Mouse (Mus musculus) embryonic fibroblast, embryonic 13.5 days (primary cell): Measurements from ENCODE around the gene Zfhx3.

ENCODE experiments used
- CTCF ChIP-seq: IDR thresholded peaks from 2 replicates; pipeline ENCODE4 v1.5.1; 2011; ENCODE audit warnings: mild to moderate bottlenecking, control low read depth, low read length, moderate library complexity, borderline replicate concordance; ENCODE audit not compliant: insufficient read depth
- POLR2A ChIP-seq: IDR thresholded peaks from 2 replicates; pipeline ENCODE4 v1.6.1; 2011; ENCODE audit warnings: low read depth, mild to moderate bottlenecking, control low read depth, low read length, moderate library complexity

- TF ChIP-seq CTCF: no peak
- no peak for TF ChIP-seq POLR2A
These were observed 825.6 kb downstream of the Zfhx3 start for GRCm38 (mm10) chr8:108768051-108768450.
